Mouse (Mus musculus): ENCODE data around the gene Hoxd13.

- TF ChIP-seq CTCF (IDR thresholded peaks at IDR 0.05; ENCODE audit: low read depth) (no peak), EP300 (IDR thresholded peaks at IDR 0.05; ENCODE audit: low read depth) (no peak)
Observed at GRCm38 (mm10) chr2:74704393-74704998, 36.4 kb downstream of the Hoxd13 start, which contains the start of gene Hoxd8.
